Mouse (Mus musculus) stomach, embryonic 16.5 days (tissue): ENCODE data around the gene Nrp1. TPM values are rescaled to one million over a fixed set of nuclear protein-coding genes. Genes with fewer than 3 reads are reported as not detected.

Source experiments
- ATAC-seq: fragments of 200-750 bp; cut with Nextera tagmentation; 2 replicates; pipeline ENCODE4 v1.8.0; 2017; ENCODE audit warnings: moderate number of reproducible peaks, moderate TSS enrichment; ENCODE audit not compliant: insufficient read depth, low FRiP score
- H3K27ac ChIP-seq: fragments of 300-500 bp; sonication (generic); 2 replicates; pipeline ENCODE4 v1.5.1; 2014; ENCODE audit warnings: low read length
- H3K27me3 ChIP-seq: fragments of 300-500 bp; sonication (generic); 2 replicates; pipeline ENCODE4 v1.6.1; 2014; ENCODE audit warnings: low read length, control low read depth, mixed read lengths; ENCODE audit not compliant: control insufficient read depth, insufficient read depth
- H3K36me3 ChIP-seq: fragments of 300-500 bp; sonication (generic); 2 replicates; pipeline ENCODE4 v1.6.1; 2014; ENCODE audit warnings: low read length; ENCODE audit not compliant: control insufficient read depth, insufficient read depth
- H3K4me1 ChIP-seq: fragments of 300-500 bp; sonication (generic); 2 replicates; pipeline ENCODE4 v1.6.1; 2014; ENCODE audit warnings: low read length, control low read depth, mixed read lengths; ENCODE audit not compliant: control insufficient read depth, insufficient read depth
- H3K4me2 ChIP-seq: fragments of 300-500 bp; sonication (generic); 2 replicates; pipeline ENCODE4 v1.6.1; 2014; ENCODE audit warnings: low read depth, low read length, mixed read lengths
- H3K4me3 ChIP-seq: fragments of 300-500 bp; sonication (generic); replicated peaks from 2 replicates; pipeline ENCODE4 v1.5.1; 2014; ENCODE audit warnings: mild to moderate bottlenecking, low read length
- H3K9ac ChIP-seq: fragments of 300-500 bp; sonication (generic); 2 replicates; pipeline ENCODE4 v1.6.1; 2014; ENCODE audit warnings: low read length
- H3K9me3 ChIP-seq: fragments of 300-500 bp; sonication (generic); replicated peaks from 2 replicates; pipeline ENCODE4 v1.6.1; 2016; ENCODE audit warnings: low read length, control low read depth; ENCODE audit not compliant: control insufficient read depth
- WGBS: fragments of 180-500 bp; shearing (Covaris S2); extraction: QIAGEN DNeasy Blood & Tissue Kit; methylation state at CpG from one replicate; pipeline ENCODE4 v1.1.7; 2014; 5-methylcytosine and 5-hydroxymethylcytosine counted together
- polyA plus RNA-seq: library from polyadenylated mRNA; unstranded; fragments of >200 nt; fragmentation: Nextera tagmentation; extraction: Ambion mirVana; gene quantifications from 2 replicates; pipeline ENCODE4 v1.2.1, GENCODE M21; 2015

Gene Nrp1
- polyA plus RNA-seq, 1 experiment from 2014 or later: 71.3 TPM

DNA sequence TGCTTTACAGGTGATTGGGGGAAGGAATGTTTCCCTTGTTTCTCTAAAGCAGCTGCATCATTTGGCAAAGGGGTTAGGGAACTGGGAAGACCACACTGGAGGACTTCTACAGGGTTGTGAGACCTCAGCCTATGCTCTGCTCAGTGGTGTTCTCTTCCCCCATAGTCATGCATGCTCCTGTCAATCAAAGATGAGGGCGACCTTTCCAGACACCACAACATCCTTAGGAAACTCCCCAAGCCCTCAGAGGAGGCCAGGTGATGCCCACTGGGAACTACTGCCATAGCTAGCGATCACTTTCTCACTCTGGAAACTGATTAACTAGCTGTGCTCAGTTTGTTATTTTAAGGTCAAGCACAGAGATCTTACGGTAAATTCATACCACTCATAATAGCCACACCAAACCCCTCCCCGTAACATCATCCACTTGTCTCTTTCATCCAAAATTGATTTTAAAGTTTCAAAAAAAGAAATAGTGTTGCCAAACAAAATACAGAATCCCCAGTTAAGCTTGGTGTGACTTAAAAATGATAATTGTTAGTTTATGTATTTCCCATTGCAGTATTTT lies 105.7 kb downstream of the Nrp1 start:
- Histone ChIP-seq H3K9ac (no peak overlapping the region), H3K4me3 (no peak overlapping the region), H3K9me3 (no peaks in the 10 kb centered on the region), H3K27me3 (no peaks in the 10 kb centered on the region), H3K36me3 (no peaks in the 10 kb centered on the region), H3K4me2 (no peak overlapping the region), H3K27ac (no peak overlapping the region), H3K4me1 (peaks cover 7% of the 10 kb centered on the region; the same call in 1 of the 2 replicates)
- 85% methylated on average over 4 of the region's 4 CpGs for WGBS
- ATAC-seq: no peak

DNA sequence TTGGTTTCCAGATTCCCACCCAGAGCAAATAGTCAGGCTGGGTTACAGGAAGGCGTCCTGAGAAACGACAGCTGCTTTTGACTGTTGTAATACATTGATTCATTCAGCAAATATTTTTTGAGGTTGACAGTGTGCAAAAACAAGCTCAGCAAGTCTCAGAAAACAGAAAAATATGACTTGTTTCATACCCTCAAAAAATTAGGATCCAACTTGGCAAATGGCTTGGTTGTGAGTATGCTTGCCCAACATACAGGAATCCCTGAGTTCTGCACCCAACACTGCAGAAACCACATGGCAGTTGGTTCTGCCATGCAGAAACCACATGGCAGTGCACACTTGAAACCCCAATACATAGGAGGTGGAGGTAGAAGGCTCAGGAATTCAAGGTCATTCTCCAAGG lies 107.1 kb downstream of the Nrp1 start:
- WGBS: 51% methylated on average over 2 of the region's 2 CpGs
- H3K4me1 ChIP-seq: peaks cover 7% of the 10 kb centered on the region; the same call in 1 of the 2 replicates
- H3K9me3 ChIP-seq: no peaks in the 10 kb centered on the region
- H3K9ac ChIP-seq: no peak overlapping the region
- H3K27ac ChIP-seq: peak overlapping the region; percentile 10; the same call in 1 of the 2 replicates
- H3K27me3 ChIP-seq: no peaks in the 10 kb centered on the region
- no peak overlapping the region for H3K4me3 ChIP-seq
- H3K4me2 ChIP-seq: no peak overlapping the region
- H3K36me3 ChIP-seq: 0 out of 2 replicates have a peak, but pooled peaks cover under 1% of the 10 kb centered on the region
- no peak for ATAC-seq

DNA sequence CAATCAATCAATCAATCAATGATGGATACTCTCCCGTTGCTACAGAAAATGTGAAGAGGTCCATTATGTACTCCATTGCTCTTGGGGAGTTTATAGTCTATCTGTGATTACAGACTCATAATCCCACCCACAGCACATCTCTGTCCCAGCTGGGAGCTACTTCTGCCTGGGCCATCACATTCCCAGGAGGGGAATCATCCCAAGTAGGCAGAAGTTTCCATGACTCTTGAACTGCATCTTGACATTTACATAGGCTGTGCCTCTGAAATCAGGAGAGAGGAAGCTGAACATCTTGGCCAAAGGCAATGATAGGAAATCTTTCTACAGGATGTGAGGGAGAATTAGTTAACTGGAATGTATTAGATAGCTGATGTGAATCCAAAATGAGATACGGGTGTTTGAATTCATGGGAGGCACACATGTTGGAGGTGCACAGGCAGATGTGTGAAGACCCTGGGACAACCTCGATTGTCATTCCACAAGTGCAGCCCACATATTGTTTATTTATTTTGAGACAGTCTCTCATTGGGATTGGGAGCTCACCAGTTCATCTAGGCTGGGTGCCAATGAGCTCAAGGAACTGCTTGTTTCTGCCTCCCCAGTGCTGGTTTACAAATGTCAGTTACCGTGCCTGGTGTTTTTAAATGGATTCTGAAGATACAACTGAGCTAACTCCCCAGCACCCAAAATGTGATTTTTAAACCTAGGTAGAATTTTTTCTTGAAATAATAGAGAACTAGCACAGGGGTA lies 108.5 kb downstream of the Nrp1 start:
- H3K27me3 ChIP-seq: no peaks in the 10 kb centered on the region
- H3K4me3 ChIP-seq: no peak overlapping the region
- H3K9me3 ChIP-seq: no peaks in the 10 kb centered on the region
- H3K36me3 ChIP-seq: peaks cover 6% of the 10 kb centered on the region; the same call in 1 of the 2 replicates
- peaks cover 7% of the 10 kb centered on the region; the same call in 1 of the 2 replicates for H3K4me1 ChIP-seq
- H3K27ac ChIP-seq: no peak overlapping the region
- no peak overlapping the region for H3K4me2 ChIP-seq
- H3K9ac ChIP-seq: no peak overlapping the region
- no peak for ATAC-seq
- 65% methylated on average over 4 of the region's 4 CpGs for WGBS

DNA sequence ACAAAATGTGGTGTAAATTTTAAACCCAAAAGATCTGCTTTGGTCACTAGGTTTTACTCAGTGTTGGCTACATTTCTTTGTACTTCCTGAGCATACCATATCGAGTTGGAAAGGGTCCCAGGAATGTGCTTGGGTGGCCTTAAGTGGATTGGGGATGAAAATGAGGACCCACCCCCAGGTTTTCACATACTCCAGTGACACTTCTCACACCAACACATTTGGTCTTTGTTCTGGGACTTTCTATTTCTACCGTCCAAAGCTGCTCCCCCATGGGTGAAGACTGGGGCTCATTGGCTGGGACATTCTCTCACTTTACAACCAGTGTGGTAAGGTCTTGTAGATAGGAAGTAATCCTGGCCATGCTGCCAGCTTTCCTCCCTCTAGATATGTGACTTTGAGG lies 111.7 kb downstream of the Nrp1 start:
- Histone ChIP-seq H3K4me1 (peaks cover 2% of the 10 kb centered on the region; the same call in 1 of the 2 replicates), H3K36me3 (peaks cover 6% of the 10 kb centered on the region; the same call in 1 of the 2 replicates), H3K9ac (no peak overlapping the region), H3K9me3 (no peaks in the 10 kb centered on the region), H3K4me3 (no peak overlapping the region), H3K4me2 (no peak overlapping the region), H3K27ac (no peak overlapping the region), H3K27me3 (no peaks in the 10 kb centered on the region)
- ATAC-seq: no peak
- WGBS: 69% methylated on average over 2 of the region's 2 CpGs

DNA sequence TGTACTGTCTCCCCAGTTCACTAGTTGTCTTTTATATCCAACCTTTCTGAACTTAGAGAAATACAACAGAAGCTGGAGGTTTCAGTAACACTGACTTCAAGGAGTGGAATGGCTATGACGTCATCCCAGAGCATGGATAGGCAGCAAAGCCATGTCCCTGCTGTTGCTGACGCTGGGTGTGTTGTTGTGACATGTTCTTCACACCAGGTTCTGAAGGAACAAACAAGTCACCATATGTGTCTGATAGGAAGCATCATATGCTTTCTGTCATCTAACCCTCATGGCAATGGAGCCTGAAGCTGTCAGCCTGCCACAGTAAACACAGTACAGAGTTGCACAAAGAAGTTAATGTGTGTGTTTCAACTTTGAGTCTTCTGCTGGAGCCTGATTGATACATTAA lies 112.8 kb downstream of the Nrp1 start:
- Histone ChIP-seq H3K4me3 (no peak overlapping the region), H3K36me3 (peaks cover 6% of the 10 kb centered on the region; the same call in 1 of the 2 replicates), H3K9ac (no peak overlapping the region), H3K4me2 (no peak overlapping the region), H3K27ac (no peak overlapping the region), H3K9me3 (no peaks in the 10 kb centered on the region), H3K27me3 (no peaks in the 10 kb centered on the region), H3K4me1 (no peaks in the 10 kb centered on the region; the same call in 1 of the 2 replicates)
- ATAC-seq: no peak
- 86% methylated on average over 2 of the region's 2 CpGs for WGBS

DNA sequence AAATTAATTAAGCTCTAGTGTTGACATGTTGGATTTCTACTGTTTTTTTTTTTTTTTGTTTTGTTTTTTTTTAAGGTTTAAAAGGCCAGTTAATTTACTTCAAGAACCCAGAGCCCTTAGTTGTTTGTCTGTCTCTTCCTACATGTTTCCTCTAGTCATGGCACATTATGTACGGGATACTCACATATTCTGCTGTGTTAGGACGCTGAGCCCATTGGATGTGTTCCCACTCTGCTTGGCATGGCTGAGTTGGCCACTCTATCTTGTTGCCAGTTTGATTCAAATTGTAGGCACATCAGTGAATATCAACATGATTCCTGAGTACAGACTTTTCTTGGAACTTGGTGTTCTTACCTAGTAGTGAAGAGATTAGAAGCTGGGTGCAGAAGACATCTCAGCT lies 114.5 kb downstream of the Nrp1 start:
- H3K4me2 ChIP-seq: no peak overlapping the region
- H3K36me3 ChIP-seq: peaks cover 6% of the 10 kb centered on the region; the same call in 1 of the 2 replicates

DNA sequence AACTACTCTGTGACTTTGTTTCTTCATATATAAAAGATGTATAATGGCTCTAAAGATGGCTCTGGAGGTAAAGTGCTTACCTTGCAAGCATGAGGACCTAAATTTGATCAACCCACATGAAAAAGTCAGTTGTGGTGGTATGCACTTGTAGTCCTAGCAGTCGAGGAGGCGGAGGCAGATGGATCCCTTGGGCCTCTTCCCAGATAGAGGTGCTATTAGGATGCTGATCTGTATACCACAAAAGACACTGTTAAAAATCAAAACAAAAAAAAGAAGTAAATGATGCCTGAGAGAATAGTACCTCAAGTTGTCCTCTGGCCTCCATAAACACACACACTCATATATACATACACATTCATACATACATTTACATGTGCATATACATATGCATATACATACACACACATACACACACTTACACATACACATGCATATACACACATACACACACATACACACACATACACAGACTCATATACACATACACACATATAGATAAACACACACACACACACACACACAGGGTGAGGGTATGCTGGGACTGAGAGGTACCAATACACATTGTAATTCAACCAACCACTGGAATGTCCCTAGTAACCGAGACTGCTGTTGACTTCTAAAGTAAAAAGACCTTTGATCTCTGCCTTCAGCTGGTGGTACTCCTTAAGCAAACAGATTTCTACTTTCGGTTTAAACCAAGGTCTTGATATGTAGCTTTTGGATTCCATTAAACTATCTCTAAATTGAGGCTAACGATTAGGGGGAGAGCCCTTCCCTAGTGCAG lies 115.2 kb downstream of the Nrp1 start:
- H3K4me2 ChIP-seq: no peak overlapping the region
- no peaks in the 10 kb centered on the region; the same call in 1 of the 2 replicates for H3K4me1 ChIP-seq
- WGBS: 64% methylated on average over 5 of the region's 5 CpGs
- no peak overlapping the region for H3K4me3 ChIP-seq
- H3K27ac ChIP-seq: no peak overlapping the region
- ATAC-seq: peak; percentile 58; the same call in 1 of the 2 replicates
- no peaks in the 10 kb centered on the region for H3K27me3 ChIP-seq
- H3K9me3 ChIP-seq: no peaks in the 10 kb centered on the region
- peaks cover 6% of the 10 kb centered on the region; the same call in 1 of the 2 replicates for H3K36me3 ChIP-seq
- H3K9ac ChIP-seq: no peak overlapping the region

More for the DNA sequence above, 114.5 kb downstream of the Nrp1 start:
- Histone ChIP-seq H3K9ac (no peak overlapping the region), H3K4me1 (no peaks in the 10 kb centered on the region; the same call in 1 of the 2 replicates), H3K9me3 (no peaks in the 10 kb centered on the region), H3K27ac (no peak overlapping the region), H3K4me3 (no peak overlapping the region), H3K27me3 (no peaks in the 10 kb centered on the region)
- no peak for ATAC-seq
- 90% methylated on average over 2 of the region's 2 CpGs for WGBS

DNA sequence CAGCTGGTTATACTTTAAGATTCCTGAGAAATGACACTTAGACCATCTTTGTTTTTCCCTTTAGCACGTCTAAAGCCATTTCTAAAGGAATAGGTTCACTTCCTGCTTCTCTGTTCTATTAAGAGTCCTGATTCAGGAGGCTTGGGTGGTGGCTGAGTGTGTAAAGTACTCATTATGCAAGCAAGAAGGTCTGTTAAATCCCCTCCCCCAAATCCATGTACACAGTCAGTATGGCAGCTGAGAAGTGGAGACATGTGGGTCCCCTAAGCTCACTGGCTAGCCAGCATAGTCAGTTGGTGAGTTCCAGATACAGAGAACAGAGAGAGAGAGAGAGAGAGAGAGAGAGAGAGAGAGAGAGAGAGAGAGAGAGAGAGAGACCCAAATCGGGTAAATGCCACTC lies 116.2 kb downstream of the Nrp1 start:
- Histone ChIP-seq H3K4me3 (no peak overlapping the region), H3K27me3 (no peaks in the 10 kb centered on the region), H3K9ac (no peak overlapping the region), H3K36me3 (peaks cover 6% of the 10 kb centered on the region; the same call in 1 of the 2 replicates), H3K27ac (no peak overlapping the region), H3K4me2 (no peak overlapping the region), H3K4me1 (no peaks in the 10 kb centered on the region; the same call in 1 of the 2 replicates), H3K9me3 (no peaks in the 10 kb centered on the region)
- no peak for ATAC-seq
- 30% methylated on average over 2 of the region's 2 CpGs for WGBS
